Mouse (Mus musculus): Measurements from ENCODE around the gene Dennd4c. TPM values are rescaled to one million over a fixed set of nuclear protein-coding genes. Genes with fewer than 3 reads are reported as not detected.

Dennd4c gene
- 38.8 and 49.0 TPM in 2 replicates for total RNA-seq (2021)
- long read RNA-seq, experiment 1, full-length matches to known transcripts, result 1 of 6 reads
- long read RNA-seq, experiment 1, partial matches to known transcripts, result 0 of 6 reads
- long read RNA-seq, experiment 1, other reads (novel, unspliced or antisense), result 5 of 6 reads
- long read RNA-seq, experiment 2, full-length matches to known transcripts, result 3 of 8 reads
- long read RNA-seq, experiment 2, partial matches to known transcripts, result 2 of 8 reads
- long read RNA-seq, experiment 2, other reads (novel, unspliced or antisense), result 3 of 8 reads

GRCm38 (mm10) chr4:86748336-86749291 lies at the start of gene Dennd4c:
TSS of gene Dennd4c (plus strand) at chr4:86748555.
- DNase-seq, result peak; percentile 99

- no peak for DNase-seq
These were observed 49.0 kb upstream of the Dennd4c start for GRCm38 (mm10) chr4:86699161-86699865.

GRCm38 (mm10) chr4:86708801-86709200 lies 39.6 kb upstream of the Dennd4c start:
- no peak for DNase-seq

GRCm38 (mm10) chr4:86710034-86710650 lies 38.2 kb upstream of the Dennd4c start:
- DNase-seq, result peak; percentile 13

- no peak for DNase-seq
These were observed 37.6 kb upstream of the Dennd4c start for GRCm38 (mm10) chr4:86710666-86711215.

- peak; percentile 67 for DNase-seq
These were observed 35.6 kb upstream of the Dennd4c start for GRCm38 (mm10) chr4:86712751-86713195.

- no peak for DNase-seq
These were observed 34.8 kb upstream of the Dennd4c start for GRCm38 (mm10) chr4:86713518-86713917.

- peak; percentile 66 for DNase-seq
These were observed 33.0 kb upstream of the Dennd4c start for GRCm38 (mm10) chr4:86715341-86715740.

- DNase-seq, result peak; percentile 61
These were observed 31.2 kb upstream of the Dennd4c start for GRCm38 (mm10) chr4:86717176-86717575.

- DNase-seq, result no peak
These were observed 29.3 kb upstream of the Dennd4c start for GRCm38 (mm10) chr4:86718878-86719577.

- no peak for DNase-seq
These were observed 26.4 kb upstream of the Dennd4c start for GRCm38 (mm10) chr4:86721856-86722358.

- peak; percentile 40 for DNase-seq
These were observed 23.2 kb upstream of the Dennd4c start for GRCm38 (mm10) chr4:86725175-86725574.

- DNase-seq, result no peak
These were observed 22.2 kb upstream of the Dennd4c start for GRCm38 (mm10) chr4:86726141-86726540.

GRCm38 (mm10) chr4:86729829-86730228 lies 18.5 kb upstream of the Dennd4c start:
- no peak for DNase-seq

- no peak for DNase-seq
These were observed 14.1 kb upstream of the Dennd4c start for GRCm38 (mm10) chr4:86734088-86734841.

- no peak for DNase-seq
These were observed 8.9 kb upstream of the Dennd4c start for GRCm38 (mm10) chr4:86739308-86739993.

- DNase-seq, result peak; percentile 42
These were observed 1.0 kb downstream of the Dennd4c start for GRCm38 (mm10) chr4:86749361-86749841.

- no peak for DNase-seq
These were observed 2.1 kb downstream of the Dennd4c start for GRCm38 (mm10) chr4:86750346-86750945.

- DNase-seq, result no peak
These were observed 16.0 kb downstream of the Dennd4c start for GRCm38 (mm10) chr4:86764307-86764706.
